Mouse (Mus musculus): ENCODE results near the gene Zc2hc1b. TPM values are rescaled to one million over a fixed set of nuclear protein-coding genes. Genes with fewer than 3 reads are reported as not detected.

Zc2hc1b gene
- polyA plus RNA-seq, 1 experiment from 2014 or later = not detected

Other genes starting within 250 kb of the Zc2hc1b start
- gene Stx11, start 213.7 kb downstream of the Zc2hc1b start, polyA plus RNA-seq (2015; fragmentation: Nextera tagmentation; extraction: Ambion mirVana) = 6.2 and 7.8 TPM in 2 replicates
- gene Sf3b5, start 172.7 kb downstream of the Zc2hc1b start, polyA plus RNA-seq (2015; fragmentation: Nextera tagmentation; extraction: Ambion mirVana) = 25.7 and 26.8 TPM in 2 replicates
- gene Plagl1, start 117.5 kb downstream of the Zc2hc1b start, polyA plus RNA-seq (2015; fragmentation: Nextera tagmentation; extraction: Ambion mirVana) = 159 and 181 TPM in 2 replicates
- gene Ltv1, start 15.1 kb upstream of the Zc2hc1b start, polyA plus RNA-seq (2015; fragmentation: Nextera tagmentation; extraction: Ambion mirVana) = 42.4 and 47.1 TPM in 2 replicates

All from heart, embryonic 16.5 days (tissue).